Mouse (Mus musculus) mouse trophoblast stem cell (cell line): ENCODE data around the gene Olfr794.

Source experiments
- in situ Hi-C, 2 experiments: fragments of 300-500 bp; cut with MseI, MboI; formaldehyde crosslinking; loops; 2 replicates in 1 of 2; 3 replicates in 1 of 2; pipeline ENCODE4 v1.15.1; 2025

Gene Olfr794

GRCm38 (mm10) chr10:129567355-129567754 is at the start of gene Olfr794:
Gene Olfr794 (plus strand): TSS chr10:129567655.
- in situ Hi-C loops = no loop called here

DNA sequence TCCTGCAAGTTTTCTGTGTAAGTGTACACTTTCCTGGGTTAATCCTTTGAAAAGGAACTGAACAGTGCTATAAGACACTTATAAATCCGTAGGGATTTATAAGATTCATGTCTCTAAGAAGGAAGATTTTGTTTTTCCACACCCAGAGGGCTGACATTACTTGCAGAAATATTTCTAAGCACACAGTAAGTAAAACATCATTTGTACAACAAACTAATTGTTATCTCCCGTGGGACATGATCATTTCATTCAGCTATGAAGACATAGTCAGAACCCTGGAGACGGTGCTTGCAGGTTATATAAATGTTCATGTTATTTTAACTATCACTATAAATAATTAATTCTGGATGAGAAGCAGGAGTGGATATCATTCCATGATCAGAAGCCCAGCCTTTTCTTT is 46.0 kb upstream of the Olfr794 start, which contains the start of gene Olfr791:
Gene Olfr791 (plus strand): TSS at position 301 of the 400 bp plus-strand sequence.
- in situ Hi-C loops = no loop called here

DNA sequence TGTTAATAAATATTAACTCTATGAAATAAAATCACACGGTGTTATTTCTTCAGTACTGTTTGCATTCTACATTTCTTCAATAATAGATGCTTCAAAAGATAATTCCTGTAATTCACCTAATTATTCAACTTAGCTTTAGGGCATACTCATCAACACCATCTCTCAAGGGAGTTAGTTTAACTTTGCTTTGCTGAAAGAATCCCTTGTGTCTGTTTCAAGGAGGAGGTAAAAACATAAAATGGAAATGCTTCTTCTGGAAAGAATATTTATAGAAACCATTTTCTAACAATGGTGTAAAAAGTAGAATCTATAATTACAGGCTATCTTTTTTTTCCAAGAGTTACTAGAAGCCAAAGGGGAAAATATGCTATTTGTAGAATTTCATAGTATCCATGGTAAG is 28.6 kb upstream of the Olfr794 start, which contains the start of gene Olfr792:
Gene Olfr792 (plus strand): TSS at position 301 of the 400 bp plus-strand sequence.
- in situ Hi-C loops = no loop called here

GRCm38 (mm10) chr10:129549354-129549753 is 18.1 kb upstream of the Olfr794 start:
- in situ Hi-C loops = no loop called here

- in situ Hi-C loops = no loop called here
Observed at GRCm38 (mm10) chr10:129577066-129577465, 9.6 kb downstream of the Olfr794 start.

DNA sequence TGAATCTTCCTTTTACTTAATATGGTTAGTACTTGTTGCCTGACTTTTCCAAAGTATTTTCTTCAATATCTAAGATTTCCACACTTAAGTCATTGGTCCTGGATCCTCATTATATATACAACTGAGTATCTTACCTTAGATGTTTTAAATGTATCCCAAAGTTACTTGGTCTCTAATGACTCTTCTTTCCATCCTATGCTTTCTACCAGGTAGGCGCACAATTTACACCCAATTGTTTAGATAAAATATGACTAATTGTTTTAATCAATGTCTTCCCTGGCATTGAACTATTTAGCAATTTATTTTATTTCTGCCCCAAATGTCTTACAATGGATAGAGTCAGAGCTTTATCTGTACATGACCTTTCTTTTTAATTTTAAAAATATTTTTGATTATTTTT is 45.0 kb downstream of the Olfr794 start, which contains the start of gene Olfr796:
Gene Olfr796 (minus strand): TSS at position 101 of the 400 bp plus-strand sequence.
- in situ Hi-C loops = no loop called here

DNA sequence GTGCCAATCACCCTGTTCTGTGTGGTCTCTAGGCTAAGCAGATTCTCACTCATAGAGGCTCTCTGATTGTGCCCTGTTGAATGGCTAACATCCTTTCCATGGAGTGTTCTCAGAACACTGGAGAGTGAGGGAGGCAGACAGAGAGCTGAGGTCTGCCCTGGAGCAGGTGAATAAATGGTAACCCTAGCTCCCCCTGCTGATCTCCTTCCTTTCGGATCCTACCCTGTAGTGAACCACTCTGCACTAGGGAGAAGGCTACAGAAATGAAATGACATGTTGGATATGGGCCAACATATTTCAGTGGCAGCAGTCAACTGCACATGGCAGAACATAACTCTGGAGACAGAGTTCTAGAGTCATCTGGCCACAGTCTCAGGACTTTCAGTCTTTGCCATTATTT is 54.3 kb downstream of the Olfr794 start:
- in situ Hi-C loops = no loop called here
